Mouse (Mus musculus) myocyte (in vitro differentiated cells): ENCODE results near the gene Bicd2.

Experiments
- MAX ChIP-seq: IDR thresholded peaks from one replicate; pipeline ENCODE4 v1.6.1; 2011; ENCODE audit warnings: low read depth, mild to moderate bottlenecking, control low read depth
- MYOG ChIP-seq, 3 experiments: IDR thresholded peaks; one replicate each; pipeline ENCODE4 v1.6.1; 2011; ENCODE audit warnings: control low read depth in 2 of 3, low read depth in 2 of 3, mild to moderate bottlenecking in 2 of 3; ENCODE audit not compliant: insufficient read length in 2 of 3, control insufficient read depth in 1 of 3, insufficient read depth in 1 of 3

DNA sequence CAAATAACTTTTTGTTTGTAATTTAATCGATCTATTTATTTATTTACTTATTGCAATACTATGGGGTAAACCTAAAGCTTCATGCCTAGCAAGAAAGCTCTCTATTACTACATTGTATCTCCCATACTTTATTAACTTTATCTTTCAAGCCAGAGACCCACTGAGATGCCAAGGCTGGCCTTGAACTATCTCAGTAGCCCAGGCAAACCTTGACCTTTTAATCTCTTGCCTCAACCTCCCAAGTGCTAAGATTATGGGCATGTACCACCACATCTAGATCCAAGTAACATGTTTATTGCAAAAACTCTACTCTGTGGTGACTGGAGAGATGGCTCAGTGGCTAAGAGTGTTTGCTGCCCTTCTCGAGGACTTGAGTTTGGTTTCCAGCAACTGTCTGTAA lies 8.1 kb upstream of the Bicd2 start:
- TF ChIP-seq MAX = no peak
- TF ChIP-seq MYOG (IDR thresholded peaks at IDR 0.05; ENCODE audit: control insufficient read depth in 1 of 3, insufficient read depth in 1 of 3, insufficient read length in 2 of 3, low read depth in 2 of 3) = no peak
